Comparison of ENCODE assay signal across 11 mouse cellular contexts in genomic region chr6:128786396-128786795, GRCm38 (mm10). TPM values are rescaled to one million over a fixed set of nuclear protein-coding genes. Genes with fewer than 3 reads are reported as not detected.
A peak's percentile ranks its signal among the peaks of the same experiment; 100 is the strongest.
DNase-seq lines count a peak whose midpoint lies in the region; ATAC-seq lines count a peak whose summit lies in the region.
"Had no signal": no experiment of that assay in that cellular context is flagged by ENCODE, and none has a peak within 500 bp of the region (broad histone marks: within the 10 kb centered on the region; RNA-seq: fewer than 3 reads in every experiment).

No protein-coding gene starts in this region.

- ATAC-seq in common myeloid progenitor, adult 5-6 weeks (replicated peaks; ENCODE audit: low read depth, poor library complexity, severe bottlenecking), result 0 out of 2 replicates have a peak, but pooled peaks have one; percentile 20
- peak; percentile 60 for ATAC-seq in megakaryocyte progenitor cell, adult 5-6 weeks (replicated peaks; ENCODE audit: poor library complexity)
- peak; percentile 67; the same call in 1 of the 2 replicates for ATAC-seq in neutrophil, adult 5-6 weeks (ENCODE audit: extremely low read depth, insufficient number of reproducible peaks, low FRiP score, poor library complexity, severe bottlenecking)

- peak; percentile 67 to 74 for DNase-seq in B cell, adult 2 months
- peak; percentile 58 for DNase-seq in heart, adult 11 months
- DNase-seq in lung, postnatal 36 days, result peak; percentile 49
- DNase-seq in spleen, postnatal 36 days (ENCODE audit: low spot score in 2 of 2), result peak; percentile 52 to 71

RNA-seq across cellular contexts. Expression of gene Klrb1c, which starts 2.6 kb away (rescaled TPM):
- 0.44 and 0.59 TPM in 2 replicates for total RNA-seq in common myeloid progenitor, adult 5-6 weeks (2017)
- 0.07 and 0.96 TPM in 2 replicates for total RNA-seq in megakaryocyte progenitor cell, adult 5-6 weeks (2015)
- 0.37 and 0.51 TPM in 2 replicates for total RNA-seq in megakaryocyte progenitor cell, adult 5-6 weeks (2017)
- 2.4 and 3.2 TPM in 2 replicates for total RNA-seq in neutrophil, adult 5-6 weeks (2017)

RNA-seq across cellular contexts. Expression of gene Gm44511, which starts 39.7 kb away (rescaled TPM):
- 1.5 and 2.0 TPM in 2 replicates for total RNA-seq in common myeloid progenitor, adult 5-6 weeks (2017)
- not detected in 2 replicates for total RNA-seq in megakaryocyte progenitor cell, adult 5-6 weeks (2015)
- total RNA-seq in megakaryocyte progenitor cell, adult 5-6 weeks (2017), result not detected in 2 replicates
- total RNA-seq in neutrophil, adult 5-6 weeks (2017), result 2.9 TPM in 1 of 2 replicates, not detected in the other
- total RNA-seq: adrenal gland, adult 18-20 months; adrenal gland, postnatal 14 days; adrenal gland, postnatal 36 days; G1E had no signal

RNA-seq across cellular contexts. Expression of gene Klrb1b, which starts 39.7 kb away (rescaled TPM):
- not detected in 2 replicates for total RNA-seq in common myeloid progenitor, adult 5-6 weeks (2017)
- total RNA-seq in megakaryocyte progenitor cell, adult 5-6 weeks (2015), result 0.32 and 1.4 TPM in 2 replicates
- total RNA-seq in megakaryocyte progenitor cell, adult 5-6 weeks (2017), result not detected in 2 replicates
- total RNA-seq in neutrophil, adult 5-6 weeks (2017), result 0.37 and 1.5 TPM in 2 replicates
- total RNA-seq: adrenal gland, postnatal 14 days had no signal

Comparison
In these comparisons a context has a peak if more than half of its experiments do, and no peak if none do; other contexts are left out.
1. Peak in every context shown above with its lines: DNase-seq and ATAC-seq.